Mouse (Mus musculus) midbrain, embryonic 10.5 days (tissue): Measurements from ENCODE around the gene Rprm. TPM values are rescaled to one million over a fixed set of nuclear protein-coding genes. Genes with fewer than 3 reads are reported as not detected.

ENCODE experiments used
- DNase-seq: peaks from one replicate; pipeline ENCODE4 v3.0.0-alpha.2; 2017; ENCODE audit warnings: low spot score
- H3K27ac ChIP-seq: fragments of 300-500 bp; sonication (generic); replicated peaks from 2 replicates; pipeline ENCODE4 v1.5.1; 2016; ENCODE audit warnings: mild to moderate bottlenecking
- H3K27me3 ChIP-seq: fragments of 300-500 bp; sonication (generic); 2 replicates; pipeline ENCODE4 v1.6.1; 2016; ENCODE audit warnings: low read depth, mild to moderate bottlenecking; ENCODE audit not compliant: poor library complexity, severe bottlenecking
- H3K36me3 ChIP-seq: fragments of 300-500 bp; sonication (generic); 2 replicates; pipeline ENCODE4 v1.6.1; 2016; ENCODE audit warnings: mild to moderate bottlenecking, moderate library complexity
- H3K4me1 ChIP-seq: fragments of 300-500 bp; sonication (generic); 2 replicates; pipeline ENCODE4 v1.6.1; 2016
- H3K4me3 ChIP-seq: fragments of 300-500 bp; sonication (generic); 2 replicates; pipeline ENCODE4 v1.5.1; 2016; ENCODE audit warnings: mild to moderate bottlenecking, moderate library complexity
- H3K9me3 ChIP-seq: fragments of 300-500 bp; sonication (generic); replicated peaks from 2 replicates; pipeline ENCODE4 v1.6.1; 2016; ENCODE audit warnings: mild to moderate bottlenecking
- WGBS: fragments of 180-500 bp; shearing (Covaris S2); methylation state at CpG from one replicate; pipeline ENCODE4 v1.1.7; 2016; 5-methylcytosine and 5-hydroxymethylcytosine counted together
- polyA plus RNA-seq: library from polyadenylated mRNA; unstranded; fragments of >200 nt; fragmentation: Nextera tagmentation; extraction: Ambion mirVana; gene quantifications from 2 replicates; pipeline ENCODE4 v1.2.1, GENCODE M21; 2016

Gene Rprm
- polyA plus RNA-seq = 86.6 and 92.7 TPM in 2 replicates

GRCm38 (mm10) chr2:54085430-54086087 lies at the start of gene Rprm:
Rprm (minus strand) TSS chr2:54085552.
- whole genome bisulfite sequencing = 5% methylated on average over 27 of the region's 27 CpGs
- Histone ChIP-seq H3K4me3 (peak within 1 kb of the TSS; percentile 70), H3K27ac (peak within 1 kb of the TSS; percentile 91), H3K36me3 (no peaks in the 10 kb centered on the region), H3K4me1 (peaks cover 47% of the 10 kb centered on the region), H3K9me3 (no peaks in the 10 kb centered on the region), H3K27me3 (peaks cover 9% of the 10 kb centered on the region; the same call in 1 of the 2 replicates)
- DNase-seq = peak; percentile 94

- DNase-seq = no peak
- Histone ChIP-seq H3K4me1 (no peaks in the 10 kb centered on the region), H3K27me3 (no peaks in the 10 kb centered on the region), H3K9me3 (no peaks in the 10 kb centered on the region), H3K36me3 (no peaks in the 10 kb centered on the region), H3K27ac (no peak overlapping the region), H3K4me3 (no peak overlapping the region)
- WGBS = 82% methylated on average over 6 of the region's 6 CpGs
These were observed 34.0 kb upstream of the Rprm start for GRCm38 (mm10) chr2:54119305-54119704.

GRCm38 (mm10) chr2:54118881-54119280 lies 33.5 kb upstream of the Rprm start:
- Histone ChIP-seq H3K27ac (no peak overlapping the region), H3K27me3 (no peaks in the 10 kb centered on the region), H3K4me1 (no peaks in the 10 kb centered on the region), H3K4me3 (no peak overlapping the region), H3K36me3 (no peaks in the 10 kb centered on the region), H3K9me3 (no peaks in the 10 kb centered on the region)
- 34% methylated on average over 3 of the region's 3 CpGs for WGBS
- no peak for DNase-seq

- no peak for DNase-seq
- Histone ChIP-seq H3K9me3 (no peaks in the 10 kb centered on the region), H3K4me1 (no peaks in the 10 kb centered on the region), H3K4me3 (no peak overlapping the region), H3K36me3 (no peaks in the 10 kb centered on the region), H3K27ac (no peak overlapping the region), H3K27me3 (no peaks in the 10 kb centered on the region)
- 88% methylated on average over 2 of the region's 2 CpGs for WGBS
These were observed 25.9 kb upstream of the Rprm start for GRCm38 (mm10) chr2:54111294-54111693.

- Histone ChIP-seq H3K36me3 (no peaks in the 10 kb centered on the region), H3K27ac (no peak overlapping the region), H3K9me3 (no peaks in the 10 kb centered on the region), H3K4me3 (no peak overlapping the region), H3K27me3 (no peaks in the 10 kb centered on the region), H3K4me1 (peaks cover 5% of the 10 kb centered on the region; the same call in 1 of the 2 replicates)
- 65% methylated on average over 1 of the region's 1 CpGs for WGBS
- no peak for DNase-seq
These were observed 20.9 kb upstream of the Rprm start for GRCm38 (mm10) chr2:54106232-54106726.

GRCm38 (mm10) chr2:54099939-54100338 lies 14.6 kb upstream of the Rprm start:
- H3K4me1 ChIP-seq = peaks cover 5% of the 10 kb centered on the region; the same call in 1 of the 2 replicates
- no peak for DNase-seq
- WGBS = 90% methylated on average over 1 of the region's 1 CpGs
- no peak overlapping the region for H3K27ac ChIP-seq
- H3K4me3 ChIP-seq = no peak overlapping the region
- H3K36me3 ChIP-seq = no peaks in the 10 kb centered on the region
- no peaks in the 10 kb centered on the region for H3K27me3 ChIP-seq
- no peaks in the 10 kb centered on the region for H3K9me3 ChIP-seq

GRCm38 (mm10) chr2:54092616-54093015 lies 7.3 kb upstream of the Rprm start:
- Histone ChIP-seq H3K4me1 (no peaks in the 10 kb centered on the region), H3K27ac (no peak overlapping the region), H3K27me3 (no peaks in the 10 kb centered on the region), H3K36me3 (no peaks in the 10 kb centered on the region), H3K4me3 (no peak overlapping the region), H3K9me3 (no peaks in the 10 kb centered on the region)
- WGBS = 90% methylated on average over 3 of the region's 3 CpGs
- no peak for DNase-seq

- H3K9me3 ChIP-seq = no peaks in the 10 kb centered on the region
- H3K27me3 ChIP-seq = peaks cover 5% of the 10 kb centered on the region; the same call in 1 of the 2 replicates
- peaks cover 40% of the 10 kb centered on the region for H3K4me1 ChIP-seq
- DNase-seq = no peak
- no peaks in the 10 kb centered on the region for H3K36me3 ChIP-seq
- 79% methylated on average over 4 of the region's 4 CpGs for WGBS
- H3K4me3 ChIP-seq = no peak overlapping the region
- H3K27ac ChIP-seq = no peak overlapping the region
These were observed 902 bp upstream of the Rprm start for GRCm38 (mm10) chr2:54086254-54086653.

GRCm38 (mm10) chr2:54084737-54085429 lies 469 bp downstream of the Rprm start:
- no peaks in the 10 kb centered on the region for H3K9me3 ChIP-seq
- no peaks in the 10 kb centered on the region for H3K36me3 ChIP-seq
- DNase-seq = no peak
- H3K27me3 ChIP-seq = peaks cover 9% of the 10 kb centered on the region; the same call in 1 of the 2 replicates
- peak overlapping the region; percentile 91 for H3K27ac ChIP-seq
- H3K4me1 ChIP-seq = peaks cover 54% of the 10 kb centered on the region
- under 1% methylated on average over 51 of the region's 51 CpGs for WGBS
- H3K4me3 ChIP-seq = peak overlapping the region; percentile 70

GRCm38 (mm10) chr2:54083861-54084736 lies 1.3 kb downstream of the Rprm start:
- H3K4me3 ChIP-seq = peak overlapping the region; percentile 70
- peak overlapping the region; percentile 91 for H3K27ac ChIP-seq
- DNase-seq = peak; percentile 71
- no peaks in the 10 kb centered on the region for H3K36me3 ChIP-seq
- WGBS = under 1% methylated on average over 29 of the region's 29 CpGs
- peaks cover 61% of the 10 kb centered on the region for H3K4me1 ChIP-seq
- peaks cover 9% of the 10 kb centered on the region; the same call in 1 of the 2 replicates for H3K27me3 ChIP-seq
- H3K9me3 ChIP-seq = no peaks in the 10 kb centered on the region

- H3K27ac ChIP-seq = peak overlapping the region; percentile 42; the same call in 1 of the 2 replicates
- H3K36me3 ChIP-seq = no peaks in the 10 kb centered on the region
- peaks cover 54% of the 10 kb centered on the region for H3K4me1 ChIP-seq
- H3K9me3 ChIP-seq = no peaks in the 10 kb centered on the region
- DNase-seq = no peak
- H3K27me3 ChIP-seq = peaks cover 9% of the 10 kb centered on the region; the same call in 1 of the 2 replicates
- H3K4me3 ChIP-seq = no peak overlapping the region
- 73% methylated on average over 7 of the region's 7 CpGs for WGBS
These were observed 6.4 kb downstream of the Rprm start for GRCm38 (mm10) chr2:54078961-54079360.

GRCm38 (mm10) chr2:54071526-54071925 lies 13.8 kb downstream of the Rprm start:
- 86% methylated on average over 1 of the region's 1 CpGs for WGBS
- no peak for DNase-seq
- no peaks in the 10 kb centered on the region for H3K9me3 ChIP-seq

More at GRCm38 (mm10) chr2:54071526-54071925, 13.8 kb downstream of the Rprm start:
- Histone ChIP-seq H3K4me3 (no peak overlapping the region), H3K4me1 (no peaks in the 10 kb centered on the region), H3K36me3 (no peaks in the 10 kb centered on the region), H3K27ac (no peak overlapping the region), H3K27me3 (no peaks in the 10 kb centered on the region)
